Mouse (Mus musculus) lung, embryonic 16.5 days (tissue): ENCODE measurements around the gene Ryr2. TPM values are rescaled to one million over a fixed set of nuclear protein-coding genes. Genes with fewer than 3 reads are reported as not detected.

Source experiments
- ATAC-seq: fragments of 200-750 bp; cut with Nextera tagmentation; 2 replicates; pipeline ENCODE4 v1.8.0; 2017; ENCODE audit warnings: low read depth, mild to moderate bottlenecking, moderate library complexity
- H3K27ac ChIP-seq: fragments of 300-500 bp; sonication (generic); 2 replicates; pipeline ENCODE4 v1.5.1; 2014; ENCODE audit warnings: mild to moderate bottlenecking, control low read depth, low read length
- H3K27me3 ChIP-seq: fragments of 300-500 bp; sonication (generic); 2 replicates; pipeline ENCODE4 v1.6.1; 2014; ENCODE audit warnings: low read depth, low read length, mixed read lengths; ENCODE audit not compliant: control insufficient read depth, insufficient read depth
- H3K36me3 ChIP-seq: fragments of 300-500 bp; sonication (generic); 2 replicates; pipeline ENCODE4 v1.6.1; 2014; ENCODE audit warnings: low read length; ENCODE audit not compliant: control insufficient read depth, insufficient read depth
- H3K4me1 ChIP-seq: fragments of 300-500 bp; sonication (generic); replicated peaks from 2 replicates; pipeline ENCODE4 v1.6.1; 2014; ENCODE audit warnings: low read length, mixed read lengths; ENCODE audit not compliant: control insufficient read depth, insufficient read depth
- H3K4me2 ChIP-seq: fragments of 300-500 bp; sonication (generic); 2 replicates; pipeline ENCODE4 v1.6.1; 2014; ENCODE audit warnings: low read depth, low read length, control low read depth
- H3K4me3 ChIP-seq: fragments of 300-500 bp; sonication (generic); 2 replicates; pipeline ENCODE4 v1.5.1; 2014; ENCODE audit warnings: mild to moderate bottlenecking, low read length, control low read depth
- H3K9ac ChIP-seq: fragments of 300-500 bp; sonication (generic); 2 replicates; pipeline ENCODE4 v1.6.1; 2014; ENCODE audit warnings: low read length, control low read depth
- H3K9me3 ChIP-seq: fragments of 300-500 bp; sonication (generic); 2 replicates; pipeline ENCODE4 v1.6.1; 2016; ENCODE audit warnings: low read length; ENCODE audit not compliant: control insufficient read depth
- WGBS: fragments of 180-500 bp; shearing (Covaris S2); extraction: QIAGEN DNeasy Blood & Tissue Kit; methylation state at CpG from one replicate; pipeline ENCODE4 v1.1.7; 2014; 5-methylcytosine and 5-hydroxymethylcytosine counted together
- polyA plus RNA-seq: library from polyadenylated mRNA; unstranded; fragments of >200 nt; fragmentation: Nextera tagmentation; extraction: Ambion mirVana; gene quantifications from 2 replicates; pipeline ENCODE4 v1.2.1, GENCODE M21; 2015

The Ryr2 gene
- polyA plus RNA-seq, 1 experiment from 2014 or later: 1.5 TPM

- Histone ChIP-seq H3K36me3 (no peaks in the 10 kb centered on the region), H3K27ac (no peak overlapping the region), H3K9me3 (no peaks in the 10 kb centered on the region), H3K4me3 (no peak overlapping the region), H3K9ac (no peak overlapping the region), H3K4me1 (no peaks in the 10 kb centered on the region; the same call in 1 of the 2 replicates), H3K27me3 (no peaks in the 10 kb centered on the region), H3K4me2 (no peak overlapping the region)
- ATAC-seq: no peak
- 83% methylated on average over 5 of the region's 5 CpGs for WGBS
Measured at GRCm38 (mm10) chr13:12033272-12033671, 73.5 kb downstream of the Ryr2 start.

DNA sequence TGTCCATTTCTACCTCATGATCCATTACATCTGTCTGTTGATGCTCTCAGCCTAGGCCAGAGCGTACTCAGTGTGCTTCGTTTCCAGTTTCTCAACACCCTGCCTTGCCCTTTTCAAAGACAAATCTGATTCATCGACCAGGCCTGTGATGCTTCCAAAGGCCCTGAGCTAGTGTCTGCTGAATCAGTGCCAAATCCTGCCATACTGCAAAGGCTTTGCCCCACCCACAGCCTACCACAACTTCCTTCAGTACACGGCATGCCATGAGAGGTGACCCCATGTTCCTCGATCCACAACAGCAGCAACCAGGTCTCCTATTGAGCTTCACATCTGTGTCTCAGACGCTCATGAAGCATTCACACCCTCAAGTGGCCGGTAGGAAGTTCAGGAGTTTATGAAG is 76.9 kb downstream of the Ryr2 start:
- ATAC-seq: no peak
- Histone ChIP-seq H3K27ac (no peak overlapping the region), H3K9ac (no peak overlapping the region), H3K9me3 (no peaks in the 10 kb centered on the region), H3K36me3 (no peaks in the 10 kb centered on the region), H3K4me3 (no peak overlapping the region), H3K4me2 (no peak overlapping the region), H3K4me1 (no peaks in the 10 kb centered on the region; the same call in 1 of the 2 replicates), H3K27me3 (no peaks in the 10 kb centered on the region)
- WGBS: 79% methylated on average over 7 of the region's 7 CpGs

DNA sequence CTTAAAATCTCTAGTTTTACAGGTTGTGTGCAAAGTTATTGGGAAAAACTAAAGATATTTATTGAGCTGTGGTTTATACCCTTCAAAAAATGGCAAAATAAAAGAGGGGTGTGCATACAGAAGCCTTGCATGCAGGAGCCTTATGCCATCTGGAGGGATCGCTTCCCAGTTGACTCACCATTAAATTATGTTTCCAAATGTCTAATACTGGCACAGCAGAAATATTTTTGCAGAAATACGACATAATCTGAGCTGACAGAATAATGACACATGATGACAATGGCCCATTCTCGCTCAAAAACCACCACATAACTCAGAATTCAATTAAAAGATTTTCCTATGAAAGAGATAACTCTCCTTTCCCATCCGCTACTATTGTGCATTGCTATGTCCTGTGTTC is 77.4 kb downstream of the Ryr2 start:
- no peaks in the 10 kb centered on the region for H3K27me3 ChIP-seq
- no peak overlapping the region for H3K4me2 ChIP-seq
- ATAC-seq: no peak
- no peaks in the 10 kb centered on the region; the same call in 1 of the 2 replicates for H3K4me1 ChIP-seq
- no peak overlapping the region for H3K27ac ChIP-seq
- H3K36me3 ChIP-seq: no peaks in the 10 kb centered on the region
- H3K4me3 ChIP-seq: no peak overlapping the region
- H3K9ac ChIP-seq: no peak overlapping the region
- WGBS: 91% methylated on average over 4 of the region's 4 CpGs
- H3K9me3 ChIP-seq: no peaks in the 10 kb centered on the region

DNA sequence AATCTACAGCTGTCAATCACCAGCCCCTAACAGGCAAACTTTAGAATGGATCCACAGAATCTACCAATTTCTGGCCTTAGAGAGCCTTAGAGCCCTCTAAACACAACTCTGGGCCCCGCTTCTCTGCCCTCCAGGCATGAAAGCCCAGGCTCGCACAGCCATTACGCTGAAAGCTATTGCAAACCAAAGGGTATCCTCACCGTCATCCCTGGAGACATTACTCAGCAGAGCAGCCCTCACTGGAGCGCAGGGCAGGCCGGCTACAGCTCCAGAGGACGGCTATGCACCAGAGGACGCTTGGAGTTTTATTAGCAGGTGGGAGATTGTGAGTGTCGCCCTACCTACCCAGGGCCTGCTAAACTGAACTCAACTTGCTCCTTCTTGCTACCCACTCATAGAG is 88.7 kb downstream of the Ryr2 start:
- H3K9me3 ChIP-seq: no peaks in the 10 kb centered on the region
- no peak overlapping the region for H3K4me2 ChIP-seq
- no peak for ATAC-seq
- H3K4me1 ChIP-seq: no peaks in the 10 kb centered on the region
- no peak overlapping the region for H3K9ac ChIP-seq
- no peak overlapping the region for H3K4me3 ChIP-seq
- H3K27me3 ChIP-seq: no peaks in the 10 kb centered on the region
- WGBS: 86% methylated on average over 9 of the region's 9 CpGs
- no peak overlapping the region for H3K27ac ChIP-seq
- H3K36me3 ChIP-seq: no peaks in the 10 kb centered on the region

GRCm38 (mm10) chr13:12013986-12014385 is 92.8 kb downstream of the Ryr2 start:
- Histone ChIP-seq H3K4me1 (no peaks in the 10 kb centered on the region), H3K9me3 (no peaks in the 10 kb centered on the region; the same call in 1 of the 2 replicates), H3K4me2 (no peak overlapping the region), H3K27ac (no peak overlapping the region), H3K27me3 (no peaks in the 10 kb centered on the region), H3K4me3 (no peak overlapping the region), H3K9ac (no peak overlapping the region), H3K36me3 (no peaks in the 10 kb centered on the region)
- ATAC-seq: no peak
- 70% methylated on average over 8 of the region's 8 CpGs for WGBS

- 68% methylated on average over 6 of the region's 6 CpGs for WGBS
- no peaks in the 10 kb centered on the region for H3K4me1 ChIP-seq
- no peak for ATAC-seq
Measured at GRCm38 (mm10) chr13:12008995-12009689, 97.6 kb downstream of the Ryr2 start.

DNA sequence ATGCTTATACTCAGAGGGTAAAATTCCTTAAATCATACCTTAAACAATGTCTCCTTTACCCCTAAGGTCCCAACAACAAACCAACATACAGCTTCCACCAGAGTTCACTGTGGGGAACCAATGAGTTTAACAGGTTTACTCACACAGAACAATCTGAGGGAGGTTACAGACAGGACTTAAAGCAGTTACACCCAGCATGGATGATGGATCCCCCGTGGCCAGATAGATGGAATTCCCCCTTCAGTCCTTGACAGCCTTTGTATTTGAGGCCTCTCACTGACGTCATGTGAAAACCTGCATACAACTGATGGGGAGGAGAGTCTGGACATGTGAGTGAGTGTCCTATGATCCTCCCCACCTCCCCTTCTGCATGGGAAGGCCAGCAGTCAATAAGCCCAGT is 99.2 kb downstream of the Ryr2 start:
- WGBS: 45% methylated on average over 2 of the region's 2 CpGs
- H3K9me3 ChIP-seq: no peaks in the 10 kb centered on the region; the same call in 1 of the 2 replicates
- H3K36me3 ChIP-seq: no peaks in the 10 kb centered on the region
- H3K4me3 ChIP-seq: no peak overlapping the region
- no peak overlapping the region for H3K4me2 ChIP-seq
- ATAC-seq: no peak
- no peak overlapping the region for H3K27ac ChIP-seq
- H3K9ac ChIP-seq: no peak overlapping the region
- H3K4me1 ChIP-seq: no peaks in the 10 kb centered on the region
- no peaks in the 10 kb centered on the region for H3K27me3 ChIP-seq

More at GRCm38 (mm10) chr13:12008995-12009689, 97.6 kb downstream of the Ryr2 start:
- Histone ChIP-seq H3K9me3 (no peaks in the 10 kb centered on the region; the same call in 1 of the 2 replicates), H3K27me3 (no peaks in the 10 kb centered on the region), H3K27ac (no peak overlapping the region), H3K36me3 (no peaks in the 10 kb centered on the region), H3K4me2 (no peak overlapping the region), H3K4me3 (no peak overlapping the region), H3K9ac (no peak overlapping the region)

- ATAC-seq: no peak
- Histone ChIP-seq H3K4me1 (no peaks in the 10 kb centered on the region), H3K9ac (no peak overlapping the region), H3K27me3 (no peaks in the 10 kb centered on the region), H3K9me3 (no peaks in the 10 kb centered on the region), H3K4me3 (no peak overlapping the region), H3K27ac (no peak overlapping the region), H3K4me2 (no peak overlapping the region), H3K36me3 (no peaks in the 10 kb centered on the region)
- WGBS: 49% methylated on average over 3 of the region's 3 CpGs
Measured at GRCm38 (mm10) chr13:12001891-12002294, 104.9 kb downstream of the Ryr2 start.

DNA sequence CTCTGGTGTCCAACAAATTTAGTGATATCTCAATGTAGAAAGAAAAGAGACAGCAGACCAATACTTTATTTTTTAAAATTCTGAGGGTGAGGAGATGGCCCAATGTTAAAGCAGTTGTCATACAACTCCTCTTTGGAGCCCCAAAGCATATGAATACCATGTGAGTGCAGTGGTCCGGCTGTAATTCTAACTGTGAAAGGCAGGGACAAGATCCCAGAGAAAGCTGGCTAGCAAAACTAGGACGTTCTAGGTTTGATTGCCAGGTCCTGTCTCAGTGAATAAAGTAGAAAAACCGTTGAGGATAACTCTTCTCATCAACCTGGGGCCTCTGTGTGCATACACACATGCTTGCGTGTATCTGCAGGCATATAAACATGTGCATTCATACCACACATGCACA is 106.9 kb downstream of the Ryr2 start:
- H3K27ac ChIP-seq: no peak overlapping the region
- no peak overlapping the region for H3K4me3 ChIP-seq
- no peaks in the 10 kb centered on the region for H3K9me3 ChIP-seq
- H3K36me3 ChIP-seq: no peaks in the 10 kb centered on the region
- no peak overlapping the region for H3K9ac ChIP-seq
- no peaks in the 10 kb centered on the region for H3K4me1 ChIP-seq
- WGBS: 76% methylated on average over 4 of the region's 4 CpGs
- H3K4me2 ChIP-seq: no peak overlapping the region
- no peaks in the 10 kb centered on the region for H3K27me3 ChIP-seq
- no peak for ATAC-seq
